Mouse (Mus musculus): ENCODE results near the gene Golph3. TPM values are rescaled to one million over a fixed set of nuclear protein-coding genes. Genes with fewer than 3 reads are reported as not detected.
"Not testable (repeated sequence)": the region's sequence is repeated elsewhere in the genome, so short reads cannot be mapped to it uniquely, and the experiment has no call there.

The Golph3 gene
- total RNA-seq, 2 experiments from 2014 or later: 105 TPM

GRCm38 (mm10) chr15:12355261-12355660 is 34.0 kb downstream of the Golph3 start:
- no peak for DNase-seq (ENCODE audit: low spot score in 2 of 2)

- DNase-seq (ENCODE audit: low spot score in 2 of 2): no peak
Measured at GRCm38 (mm10) chr15:12355907-12356306, 34.7 kb downstream of the Golph3 start.

- DNase-seq (ENCODE audit: low spot score in 2 of 2): no peak
Measured at GRCm38 (mm10) chr15:12357459-12357858, 36.2 kb downstream of the Golph3 start.

GRCm38 (mm10) chr15:12358384-12358783 is 37.1 kb downstream of the Golph3 start:
- no peak for DNase-seq (ENCODE audit: low spot score in 2 of 2)

- no peak for DNase-seq (ENCODE audit: low spot score in 2 of 2)
Measured at GRCm38 (mm10) chr15:12360519-12361212, 39.4 kb downstream of the Golph3 start.

DNA sequence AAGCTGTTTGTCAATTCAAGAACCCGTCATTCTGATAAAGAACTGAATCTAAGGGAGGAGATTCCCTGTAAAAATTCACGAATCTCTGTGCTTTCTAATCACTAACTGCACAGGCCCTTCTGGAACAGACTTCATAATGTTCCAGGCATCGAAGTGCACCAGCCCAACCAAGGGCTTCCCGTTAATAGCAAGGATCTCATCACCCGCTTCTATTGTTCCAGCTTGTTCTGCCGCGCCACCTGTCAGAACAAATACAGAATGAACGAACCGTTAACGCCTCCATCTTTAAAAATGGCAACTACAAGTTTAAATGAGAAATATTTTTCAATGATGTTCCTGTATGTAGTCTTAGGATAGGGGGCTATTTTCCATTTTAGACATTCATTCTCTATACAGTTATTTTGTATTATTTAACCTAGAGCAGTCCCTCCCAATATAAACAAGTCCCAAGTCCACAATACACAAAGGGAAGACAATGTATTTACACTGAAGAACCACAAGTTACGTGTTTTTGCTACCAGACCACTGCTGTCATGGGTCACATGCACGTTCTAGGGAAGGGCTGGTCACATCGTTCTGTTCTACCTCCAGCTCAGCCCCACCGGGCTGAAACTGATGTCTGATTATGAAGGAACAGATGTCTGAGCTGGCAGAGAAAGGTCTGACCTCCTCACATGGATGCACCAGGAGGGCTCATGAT is 40.9 kb downstream of the Golph3 start:
- no peak for DNase-seq (ENCODE audit: low spot score in 2 of 2)

DNA sequence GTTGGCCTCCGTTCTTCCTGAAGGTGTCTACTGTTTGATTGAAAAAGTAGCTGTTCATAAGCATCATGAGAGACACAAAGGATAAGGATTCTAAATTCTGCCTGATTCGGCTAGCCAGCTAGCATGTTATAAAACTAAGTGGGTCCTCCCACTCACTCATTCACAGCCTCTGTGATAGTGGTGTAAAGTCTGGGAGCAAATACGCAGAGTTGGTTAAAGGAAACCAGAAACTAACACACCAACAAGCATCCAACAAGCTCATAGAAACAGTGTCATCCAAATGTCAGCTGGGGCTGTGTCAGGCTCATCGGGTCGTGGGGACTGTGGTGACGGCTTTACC is 41.4 kb downstream of the Golph3 start:
- peak in 1 of 2 experiments; percentile 52 for DNase-seq (ENCODE audit: low spot score in 2 of 2)

DNA sequence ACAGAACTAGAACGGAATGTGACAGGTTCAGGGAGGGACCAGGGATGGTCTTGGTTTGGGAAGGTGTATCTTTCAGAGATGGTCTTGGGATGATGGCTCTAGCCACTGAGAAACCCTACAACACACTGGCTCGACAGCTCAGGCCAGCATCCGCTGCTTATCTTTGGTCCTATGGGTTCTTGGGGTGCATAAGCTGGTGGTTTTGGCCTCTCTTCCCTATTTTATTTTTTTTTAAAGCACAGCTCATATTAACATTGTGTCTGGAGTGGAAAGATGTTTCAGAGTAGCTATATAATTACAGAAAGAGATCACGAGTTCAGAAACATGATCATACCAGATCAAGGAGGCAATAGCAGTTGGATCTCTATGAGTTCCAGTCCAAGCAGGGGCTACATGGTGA is 42.8 kb downstream of the Golph3 start:
- DNase-seq (ENCODE audit: low spot score in 2 of 2): no peak

- no peak for DNase-seq (ENCODE audit: low spot score in 2 of 2)
Measured at GRCm38 (mm10) chr15:12365416-12366071, 44.3 kb downstream of the Golph3 start.

- peak; percentile 26 to 62 for DNase-seq (ENCODE audit: low spot score in 2 of 2)
Measured at GRCm38 (mm10) chr15:12366072-12366469, 44.8 kb downstream of the Golph3 start.

GRCm38 (mm10) chr15:12366580-12367305 is 45.5 kb downstream of the Golph3 start:
- DNase-seq (ENCODE audit: low spot score in 2 of 2): not testable (repeated sequence)

DNA sequence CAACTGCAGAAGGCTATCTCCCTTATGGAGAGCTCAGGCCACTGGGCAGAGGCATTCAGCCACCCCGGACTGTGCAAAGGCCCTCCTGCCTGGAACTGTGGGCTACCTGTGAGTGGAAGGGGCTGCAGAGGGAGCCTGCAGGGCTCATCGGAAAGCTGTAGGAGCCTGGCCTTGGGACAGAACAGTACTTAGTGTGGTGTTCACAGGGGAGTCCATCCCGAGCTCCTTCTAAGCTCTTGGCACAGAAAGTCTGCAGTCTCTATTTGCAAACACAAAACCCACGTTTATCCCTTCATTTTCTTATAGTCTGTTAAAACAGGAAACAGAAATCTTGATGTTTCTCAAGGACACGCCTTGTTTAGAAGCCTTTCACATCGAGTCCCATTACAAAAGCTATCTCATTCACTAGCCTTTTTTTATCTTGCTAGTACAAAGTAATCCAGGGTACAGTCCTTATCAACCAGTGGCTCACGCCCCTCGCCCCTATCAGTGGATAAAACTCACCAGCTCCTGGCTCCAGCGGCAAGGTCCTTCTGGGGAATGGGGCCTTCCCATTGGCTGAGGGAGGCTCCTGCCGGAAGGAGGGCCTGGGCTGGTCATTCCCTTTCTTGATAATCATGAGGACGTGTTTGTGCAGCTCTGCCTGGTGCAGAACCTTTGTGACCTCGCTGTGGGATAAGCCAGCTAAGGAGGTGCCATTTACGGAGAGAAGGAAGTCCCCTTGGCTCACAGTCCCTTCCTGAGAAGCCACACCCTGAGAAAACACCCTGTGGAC is 46.2 kb downstream of the Golph3 start:
- DNase-seq (ENCODE audit: low spot score in 2 of 2): no peak

DNA sequence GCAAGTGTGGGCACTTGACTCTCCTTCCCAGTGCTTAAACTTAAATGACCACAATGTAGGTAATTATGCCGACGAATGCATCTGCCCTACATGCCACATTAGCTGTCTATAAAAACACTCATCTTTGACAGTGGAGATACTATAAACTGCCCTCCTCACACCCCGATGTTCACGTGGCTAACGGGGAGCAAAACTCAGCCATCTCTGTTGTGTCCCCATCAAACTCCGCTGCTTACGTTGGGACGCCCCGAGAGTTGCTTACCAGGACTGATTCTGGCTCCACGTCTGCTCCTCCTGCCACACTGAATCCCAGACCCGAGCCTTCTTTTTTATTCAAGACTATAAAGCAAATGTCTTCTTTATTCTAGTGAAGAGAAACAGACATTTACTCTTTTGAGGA is 47.1 kb downstream of the Golph3 start:
- DNase-seq (ENCODE audit: low spot score in 2 of 2): no peak

DNA sequence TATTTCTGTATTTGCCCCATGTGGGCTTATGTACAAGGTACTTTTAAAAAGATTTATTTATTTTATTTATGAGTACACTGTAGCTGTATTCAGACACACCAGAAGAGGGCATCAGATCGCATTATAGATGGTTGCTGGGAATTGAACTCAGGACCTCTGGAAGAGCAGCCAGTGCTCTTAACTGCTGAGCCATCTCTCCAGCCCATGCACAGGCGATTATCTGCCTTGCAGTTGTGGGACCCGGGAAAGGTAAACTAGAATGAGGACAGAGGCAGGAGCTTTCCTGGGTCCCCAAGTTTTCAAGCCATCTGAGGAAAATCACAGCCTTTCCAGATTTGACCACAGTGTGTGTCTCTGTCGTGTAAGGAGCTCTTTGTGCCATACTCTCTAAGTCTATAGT is 47.6 kb downstream of the Golph3 start:
- no peak for DNase-seq (ENCODE audit: low spot score in 2 of 2)

GRCm38 (mm10) chr15:12370096-12370495 is 48.8 kb downstream of the Golph3 start:
- DNase-seq (ENCODE audit: low spot score in 2 of 2): no peak

- DNase-seq (ENCODE audit: low spot score in 2 of 2): peak; percentile 71
Measured at GRCm38 (mm10) chr15:12371183-12371582, 49.9 kb downstream of the Golph3 start.

- DNase-seq (ENCODE audit: low spot score in 2 of 2): no peak
Measured at GRCm38 (mm10) chr15:12373496-12373895, 52.2 kb downstream of the Golph3 start.

- DNase-seq (ENCODE audit: low spot score in 2 of 2): no peak
Measured at GRCm38 (mm10) chr15:12373918-12374317, 52.7 kb downstream of the Golph3 start.

- DNase-seq (ENCODE audit: low spot score in 2 of 2): no peak
Measured at GRCm38 (mm10) chr15:12374916-12375315, 53.7 kb downstream of the Golph3 start.

DNA sequence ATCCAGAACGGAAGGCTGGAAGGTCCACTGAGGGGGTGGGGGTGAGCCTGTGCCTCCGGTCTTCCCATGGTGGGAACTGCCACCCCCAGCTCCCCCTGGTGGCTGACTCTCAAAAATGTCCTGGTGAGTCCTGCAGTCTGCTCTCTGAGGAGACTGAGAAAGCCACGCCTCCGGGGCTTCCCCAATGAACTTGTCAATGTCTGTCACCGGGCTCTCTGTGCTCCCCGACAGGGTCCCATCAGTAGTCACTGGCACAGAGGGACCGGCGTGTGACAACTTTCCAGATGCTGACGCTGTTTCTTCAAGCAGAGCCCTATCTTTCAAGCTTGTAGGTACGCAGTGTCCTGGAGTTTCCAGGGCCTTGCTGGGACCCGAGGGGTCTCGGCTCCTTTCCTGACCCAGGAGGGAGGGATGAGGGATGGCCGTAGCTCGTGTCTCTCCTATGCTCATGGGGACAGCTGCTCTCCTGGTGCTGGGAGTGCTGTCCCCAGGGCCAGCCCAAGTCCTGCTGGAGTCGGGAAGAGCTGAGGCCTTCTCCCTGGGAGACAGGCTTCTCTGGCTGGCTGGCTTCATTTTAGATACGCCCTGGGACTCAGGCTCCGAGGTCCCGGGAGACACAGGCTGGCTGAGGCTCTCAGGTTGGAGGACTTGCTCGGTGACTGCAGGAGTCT is 54.5 kb downstream of the Golph3 start:
- peak; percentile 66 to 69 for DNase-seq (ENCODE audit: low spot score in 2 of 2)

Data from left cerebral cortex, adult 18-20 months (tissue).